Mouse (Mus musculus): ENCODE results near the gene Mns1.

GRCm38 (mm10) chr9:72467551-72468407 lies 30.0 kb downstream of the Mns1 start:
- TF ChIP-seq CTCF (IDR thresholded peaks at IDR 0.05; ENCODE audit: borderline replicate concordance, insufficient read depth, low read length) = peak; percentile 76; the same call in 1 of the 2 replicates
- TF ChIP-seq POLR2A (IDR thresholded peaks at IDR 0.05; ENCODE audit: low read depth, low read length) = no peak
